8 mouse cellular contexts compared by ENCODE assay signal in genomic region chr10:126961757-126962156, GRCm38 (mm10). TPM values are rescaled to one million over a fixed set of nuclear protein-coding genes. Genes with fewer than 3 reads are reported as not detected.
DNase-seq lines count a peak whose midpoint lies in the region; ATAC-seq and TF ChIP-seq lines count a peak whose summit lies in the region.

No protein-coding gene starts in this region.

- no peaks in the 10 kb centered on the region for H3K36me3 ChIP-seq in neural tube, embryonic 15.5 days
- no peaks in the 10 kb centered on the region for H3K36me3 ChIP-seq in kidney, postnatal 0 days (ENCODE audit: insufficient read depth, low read length)

- peaks cover 23% of the 10 kb centered on the region for H3K4me1 ChIP-seq in neural tube, embryonic 15.5 days
- peaks cover 26% of the 10 kb centered on the region for H3K4me1 ChIP-seq in kidney, postnatal 0 days (replicated peaks; ENCODE audit: insufficient read depth, low read length)

- no peak overlapping the region for H3K4me2 ChIP-seq in neural tube, embryonic 15.5 days
- H3K4me2 ChIP-seq in kidney, postnatal 0 days (ENCODE audit: low read length) = 0 out of 2 replicates have a peak overlapping the region, but pooled peaks have one; percentile 11

- no peaks in the 10 kb centered on the region for H3K9me3 ChIP-seq in neural tube, embryonic 15.5 days (replicated peaks)
- H3K9me3 ChIP-seq in kidney, postnatal 0 days (replicated peaks; ENCODE audit: low read length) = no peaks in the 10 kb centered on the region

- 57% methylated on average over 10 of the region's 10 CpGs for WGBS in neural tube, embryonic 15.5 days
- WGBS in kidney, postnatal 0 days = 53% methylated on average over 10 of the region's 10 CpGs

- no peak overlapping the region for H3K4me3 ChIP-seq in neural tube, embryonic 15.5 days (replicated peaks)
- no peak overlapping the region for H3K4me3 ChIP-seq in kidney, postnatal 0 days (replicated peaks; ENCODE audit: low read depth, low read length)

- TF ChIP-seq CTCF in kidney, postnatal 0 days (IDR thresholded peaks at IDR 0.05; ENCODE audit: low read depth) = no peak

- peaks cover 47% of the 10 kb centered on the region for H3K27me3 ChIP-seq in neural tube, embryonic 15.5 days (replicated peaks)
- no peaks in the 10 kb centered on the region for H3K27me3 ChIP-seq in kidney, postnatal 0 days (ENCODE audit: insufficient read depth, low read length)

- no peak for ATAC-seq in neural tube, embryonic 15.5 days (ENCODE audit: low FRiP score)
- ATAC-seq in kidney, postnatal 0 days (replicated peaks; ENCODE audit: low FRiP score, low read depth) = peak; percentile 5; the same call in 1 of the 2 replicates
- ATAC-seq in CD4-positive, CD25-positive, alpha-beta regulatory T cell, adult 4 months = no peak

- no peak overlapping the region for H3K9ac ChIP-seq in neural tube, embryonic 15.5 days (replicated peaks)
- no peak overlapping the region for H3K9ac ChIP-seq in kidney, postnatal 0 days (ENCODE audit: low read depth, low read length)

- DNase-seq in neural tube, embryonic 10.5 days (ENCODE audit: extremely low spot score, low spot score) = no peak
- peak; percentile 91 for DNase-seq in cerebellum, adult 9-11 months
- DNase-seq in heart, adult 18-20 months = peak; percentile 72 to 80
- DNase-seq in kidney, postnatal 0 days (ENCODE audit: low spot score) = peak; percentile 49
- peak; percentile 68 for DNase-seq in lung, postnatal 36 days
- no peak for DNase-seq in T-cell, adult 2 months (ENCODE audit: low spot score)

- peak overlapping the region; percentile 60 for H3K27ac ChIP-seq in neural tube, embryonic 15.5 days (replicated peaks)
- H3K27ac ChIP-seq in kidney, postnatal 0 days = peak overlapping the region; percentile 91

RNA-seq across cellular contexts. Expression of gene Ctdsp2, which starts 16.8 kb away (rescaled TPM):
- 15.7 and 25.4 TPM in 2 replicates for polyA plus RNA-seq in neural tube, embryonic 15.5 days (2015; fragmentation: Nextera tagmentation; extraction: Ambion mirVana)
- total RNA-seq in heart, adult 18-20 months (2021) = 10 to 100 TPM; 83.8 to 94.3 TPM
- polyA plus RNA-seq in kidney, postnatal 0 days (2015; fragmentation: Nextera tagmentation; extraction: Ambion mirVana) = 62.4 and 68.5 TPM in 2 replicates
- polyA plus RNA-seq in CD4-positive, CD25-positive, alpha-beta regulatory T cell, adult 4 months (2017; shearing (Covaris generic)) = 10 to 100 TPM; 35.4 to 37.8 TPM

RNA-seq across cellular contexts. Expression of gene Avil, which starts 38.8 kb away (rescaled TPM):
- 19.2 and 22.4 TPM in 2 replicates for polyA plus RNA-seq in neural tube, embryonic 15.5 days (2015; fragmentation: Nextera tagmentation; extraction: Ambion mirVana)
- under 1 TPM; 0.37 to 0.64 TPM for total RNA-seq in heart, adult 18-20 months (2021)
- 0.07 and 0.10 TPM in 2 replicates for polyA plus RNA-seq in kidney, postnatal 0 days (2015; fragmentation: Nextera tagmentation; extraction: Ambion mirVana)
- under 1 TPM; 0.11 to 0.20 TPM for polyA plus RNA-seq in CD4-positive, CD25-positive, alpha-beta regulatory T cell, adult 4 months (2017; shearing (Covaris generic))

Comparison
In these comparisons a context has a peak if more than half of its experiments do, and no peak if none do; other contexts are left out.
1. DNase-seq: peak in cerebellum, adult 9-11 months (single experiment), heart, adult 18-20 months (2 of 2), kidney, postnatal 0 days (single experiment) and lung, postnatal 36 days (single experiment); none in neural tube, embryonic 10.5 days (single experiment) and T-cell, adult 2 months (single experiment).
2. RNA of gene Avil, which starts 38.8 kb away (polyA plus RNA-seq): 19.2 to 22.4 TPM in neural tube, embryonic 15.5 days; 0.11 to 0.20 TPM in CD4-positive, CD25-positive, alpha-beta regulatory T cell, adult 4 months and 0.07 to 0.10 TPM in kidney, postnatal 0 days; every median in the first group is over 10 times any median in the second.